Mouse (Mus musculus): ENCODE measurements around the gene Tom1. TPM values are rescaled to one million over a fixed set of nuclear protein-coding genes. Genes with fewer than 3 reads are reported as not detected.

Gene Tom1
- polyA plus RNA-seq, 1 experiment from 2014 or later: 35.8 TPM

GRCm38 (mm10) chr8:75109236-75109967 is 75.9 kb downstream of the Tom1 start, which contains the start of gene Mcm5:
Mcm5 (plus strand) TSS chr8:75109569.
- Histone ChIP-seq H3K4me3 (ENCODE audit: low read depth, low read length) (peak within 1 kb of the TSS; percentile 75), H3K27ac (ENCODE audit: low read depth, low read length) (peak within 1 kb of the TSS; percentile 87), H3K4me1 (ENCODE audit: control insufficient read depth, insufficient read depth, low read length) (peaks cover 10% of the 10 kb centered on the region; the same call in 1 of the 2 replicates), H3K27me3 (ENCODE audit: control insufficient read depth, insufficient read depth, low read length) (no peaks in the 10 kb centered on the region), H3K9me3 (replicated peaks; ENCODE audit: control insufficient read depth, low read length) (no peaks in the 10 kb centered on the region), H3K9ac (ENCODE audit: low read depth, low read length) (peak within 1 kb of the TSS; percentile 94), H3K4me2 (peak within 1 kb of the TSS; percentile 82), H3K36me3 (ENCODE audit: control insufficient read depth, insufficient read depth, low read length) (peaks cover 19% of the 10 kb centered on the region)
- under 1% methylated on average over 59 of the region's 59 CpGs for WGBS (ENCODE audit: insufficient replicate concordance)
- ATAC-seq (replicated peaks; ENCODE audit: insufficient number of reproducible peaks, low FRiP score, low TSS enrichment): peak; percentile 96

GRCm38 (mm10) chr8:75110093-75110492 is 76.6 kb downstream of the Tom1 start:
- Histone ChIP-seq H3K4me2 (peak overlapping the region; percentile 82), H3K27ac (ENCODE audit: low read depth, low read length) (no peak overlapping the region), H3K9me3 (replicated peaks; ENCODE audit: control insufficient read depth, low read length) (no peaks in the 10 kb centered on the region), H3K27me3 (ENCODE audit: control insufficient read depth, insufficient read depth, low read length) (no peaks in the 10 kb centered on the region), H3K9ac (ENCODE audit: low read depth, low read length) (peak overlapping the region; percentile 82), H3K4me1 (ENCODE audit: control insufficient read depth, insufficient read depth, low read length) (peaks cover 10% of the 10 kb centered on the region; the same call in 1 of the 2 replicates), H3K36me3 (ENCODE audit: control insufficient read depth, insufficient read depth, low read length) (peaks cover 20% of the 10 kb centered on the region), H3K4me3 (ENCODE audit: low read depth, low read length) (peak overlapping the region; percentile 75)
- 17% methylated on average over 13 of the region's 13 CpGs for WGBS (ENCODE audit: insufficient replicate concordance)
- no peak for ATAC-seq (replicated peaks; ENCODE audit: insufficient number of reproducible peaks, low FRiP score, low TSS enrichment)

- Histone ChIP-seq H3K9me3 (replicated peaks; ENCODE audit: control insufficient read depth, low read length) (no peaks in the 10 kb centered on the region), H3K4me2 (no peak overlapping the region), H3K27ac (ENCODE audit: low read depth, low read length) (no peak overlapping the region), H3K27me3 (ENCODE audit: control insufficient read depth, insufficient read depth, low read length) (no peaks in the 10 kb centered on the region), H3K4me3 (ENCODE audit: low read depth, low read length) (no peak overlapping the region), H3K4me1 (ENCODE audit: control insufficient read depth, insufficient read depth, low read length) (no peaks in the 10 kb centered on the region), H3K9ac (ENCODE audit: low read depth, low read length) (no peak overlapping the region), H3K36me3 (ENCODE audit: control insufficient read depth, insufficient read depth, low read length) (peaks cover 45% of the 10 kb centered on the region)
- ATAC-seq (replicated peaks; ENCODE audit: insufficient number of reproducible peaks, low FRiP score, low TSS enrichment): no peak
- 88% methylated on average over 1 of the region's 1 CpGs for WGBS (ENCODE audit: insufficient replicate concordance)
These were observed 85.0 kb downstream of the Tom1 start for GRCm38 (mm10) chr8:75118505-75118904.

GRCm38 (mm10) chr8:75119287-75119686 is 85.8 kb downstream of the Tom1 start:
- Histone ChIP-seq H3K9ac (ENCODE audit: low read depth, low read length) (no peak overlapping the region), H3K4me2 (no peak overlapping the region), H3K27me3 (ENCODE audit: control insufficient read depth, insufficient read depth, low read length) (no peaks in the 10 kb centered on the region), H3K36me3 (ENCODE audit: control insufficient read depth, insufficient read depth, low read length) (peaks cover 49% of the 10 kb centered on the region), H3K4me3 (ENCODE audit: low read depth, low read length) (no peak overlapping the region), H3K27ac (ENCODE audit: low read depth, low read length) (no peak overlapping the region), H3K9me3 (replicated peaks; ENCODE audit: control insufficient read depth, low read length) (no peaks in the 10 kb centered on the region), H3K4me1 (ENCODE audit: control insufficient read depth, insufficient read depth, low read length) (no peaks in the 10 kb centered on the region)
- ATAC-seq (replicated peaks; ENCODE audit: insufficient number of reproducible peaks, low FRiP score, low TSS enrichment): no peak
- WGBS (ENCODE audit: insufficient replicate concordance): 97% methylated on average over 2 of the region's 2 CpGs

Other genes with a start within 250 kb of the Tom1 start
- not detected in 2 replicates for gene Isx, start 160.5 kb upstream of the Tom1 start, polyA plus RNA-seq (2014; fragmentation: Nextera tagmentation; extraction: Ambion mirVana)
- gene Hmgxb4, start 40.3 kb upstream of the Tom1 start, polyA plus RNA-seq (2014; fragmentation: Nextera tagmentation; extraction: Ambion mirVana): 21.3 and 31.7 TPM in 2 replicates
- 9.5 and 17.2 TPM in 2 replicates for gene Hmox1, start 59.9 kb downstream of the Tom1 start, polyA plus RNA-seq (2014; fragmentation: Nextera tagmentation; extraction: Ambion mirVana)
- 104 and 110 TPM in 2 replicates for gene Mcm5, start 75.9 kb downstream of the Tom1 start, polyA plus RNA-seq (2014; fragmentation: Nextera tagmentation; extraction: Ambion mirVana)
- gene Rasd2, start 180.2 kb downstream of the Tom1 start, polyA plus RNA-seq (2014; fragmentation: Nextera tagmentation; extraction: Ambion mirVana): 0.10 and 0.16 TPM in 2 replicates